Mouse (Mus musculus) T-helper 1 cell (primary cell): Measurements from ENCODE around the gene Ncapd2.

Source experiments
- in situ Hi-C: fragments of 300-600 bp; cut with MboI, MseI; formaldehyde crosslinking; loops from one replicate; pipeline ENCODE4 v1.15.1; 2025; ENCODE audit warnings: high pct_unique_total_duplicates

The Ncapd2 gene

DNA sequence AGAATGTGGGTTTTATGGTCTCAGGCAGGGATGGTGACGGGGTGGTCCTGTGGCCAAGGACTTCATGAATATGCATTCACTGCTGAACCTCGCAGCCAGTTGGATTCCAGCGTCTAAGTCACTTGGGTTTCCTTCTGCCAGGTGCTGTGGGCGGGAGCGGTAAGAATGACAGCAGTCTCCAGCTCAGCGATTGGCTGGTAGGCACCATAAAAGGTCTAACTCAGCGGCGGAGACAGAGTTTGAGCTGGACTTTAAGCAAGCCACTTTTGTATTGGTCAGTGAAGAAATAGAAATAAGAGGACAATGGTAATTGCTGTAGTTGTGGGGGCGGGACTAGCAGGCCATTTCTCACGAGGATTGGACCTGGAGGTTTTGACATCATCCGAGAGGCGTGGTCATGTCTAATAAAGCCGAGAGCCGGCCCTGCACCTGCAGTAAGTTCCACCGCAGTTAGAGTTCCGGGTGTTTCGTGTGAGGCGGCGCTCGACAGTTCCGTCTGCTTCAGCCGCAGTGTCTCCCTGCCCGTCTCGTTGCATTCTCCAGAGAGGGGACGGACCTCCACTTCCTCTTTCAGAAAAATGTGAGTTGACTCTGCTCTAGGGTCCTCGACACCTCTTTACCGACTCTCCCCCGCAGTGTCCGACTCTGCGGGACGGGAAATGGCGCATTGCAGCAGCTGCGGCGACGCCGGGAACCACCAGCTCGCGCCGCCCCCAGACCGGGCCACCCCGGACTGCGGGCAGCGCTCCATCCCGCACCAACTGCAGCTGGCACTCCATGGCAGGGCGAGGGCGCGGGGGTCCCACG is 23.9 kb upstream of the Ncapd2 start, which contains the start of gene Vamp1:
TSS of gene Vamp1 (plus strand) at position 404 of the 807 bp plus-strand sequence.
- in situ Hi-C loops: no loop called here

DNA sequence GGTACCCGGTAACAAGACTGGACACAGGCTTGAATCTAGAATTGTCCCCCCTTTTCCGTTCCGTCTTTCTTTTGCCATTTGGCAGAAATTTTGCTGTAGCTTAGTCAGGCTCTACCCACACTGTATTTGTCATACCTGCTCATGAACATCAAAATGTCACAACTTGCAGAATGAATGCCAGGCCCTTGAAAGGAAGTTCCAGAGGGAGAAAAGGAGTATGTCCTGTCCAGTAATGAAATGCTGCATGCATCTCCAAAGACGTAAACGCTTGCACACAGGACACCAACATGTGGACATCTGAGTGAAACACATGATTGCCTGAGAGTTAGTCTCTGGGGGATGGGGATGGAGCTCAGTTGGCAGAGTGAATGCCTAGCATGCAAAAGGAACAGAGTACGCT is 22.2 kb upstream of the Ncapd2 start:
- in situ Hi-C loops: no loop called here

DNA sequence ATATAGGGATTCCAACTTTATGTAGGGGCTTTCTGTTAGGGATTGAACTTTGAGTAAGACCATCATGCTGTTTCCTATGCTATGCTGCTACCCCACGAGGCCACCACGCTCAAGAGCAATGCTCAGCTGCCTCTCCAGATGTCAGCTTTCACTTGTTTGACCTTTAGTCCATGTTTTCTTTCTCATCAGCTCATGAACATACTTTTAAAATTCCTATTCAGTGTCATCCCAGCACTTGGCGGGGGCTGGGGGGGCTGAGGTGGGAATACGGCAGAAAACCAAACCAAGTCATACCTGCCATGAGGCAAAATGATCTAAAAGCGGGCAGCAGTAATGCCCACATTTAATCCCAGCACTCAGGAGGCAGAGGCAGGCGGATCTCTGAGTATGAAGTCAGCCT is 21.6 kb upstream of the Ncapd2 start:
- in situ Hi-C loops: no loop called here

DNA sequence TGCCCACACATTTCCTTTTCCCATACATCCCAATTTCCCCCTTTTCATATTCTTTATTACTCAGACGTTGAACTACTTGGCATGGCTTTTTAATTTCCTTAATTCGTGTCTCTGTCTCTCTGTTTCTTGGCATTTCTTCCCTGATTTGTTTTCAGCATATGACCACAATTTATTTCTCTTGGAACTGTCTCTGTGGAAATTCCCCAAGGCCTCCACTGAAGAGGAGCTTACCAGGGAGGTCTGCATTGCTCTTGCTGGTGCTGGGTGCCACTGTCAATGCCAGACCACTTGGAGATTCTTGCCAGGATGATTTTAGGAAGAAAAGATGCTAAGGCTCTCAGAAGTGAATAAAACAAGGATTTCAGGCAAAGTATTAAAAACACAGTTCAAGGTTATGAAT is 21.1 kb upstream of the Ncapd2 start:
- in situ Hi-C loops: no loop called here

DNA sequence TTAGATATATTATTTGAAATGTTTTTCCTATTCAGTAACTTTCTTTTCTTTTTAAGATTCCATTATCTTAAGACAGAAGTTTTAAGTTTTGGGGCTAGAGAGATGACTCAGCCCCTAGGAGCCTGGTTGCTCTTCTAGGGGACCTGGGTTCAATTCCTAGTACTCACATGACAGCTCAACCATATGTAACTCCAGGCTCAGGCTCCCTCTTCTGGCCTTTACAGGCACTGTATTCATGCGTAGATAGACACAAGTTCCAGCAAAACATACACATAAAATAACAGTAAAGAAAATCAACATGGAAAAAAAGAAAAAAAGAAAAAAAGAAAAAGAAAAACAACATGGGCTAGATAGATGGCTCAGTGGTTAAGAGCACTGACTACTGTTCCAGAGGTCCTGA is 18.9 kb upstream of the Ncapd2 start:
- in situ Hi-C loops: no loop called here

DNA sequence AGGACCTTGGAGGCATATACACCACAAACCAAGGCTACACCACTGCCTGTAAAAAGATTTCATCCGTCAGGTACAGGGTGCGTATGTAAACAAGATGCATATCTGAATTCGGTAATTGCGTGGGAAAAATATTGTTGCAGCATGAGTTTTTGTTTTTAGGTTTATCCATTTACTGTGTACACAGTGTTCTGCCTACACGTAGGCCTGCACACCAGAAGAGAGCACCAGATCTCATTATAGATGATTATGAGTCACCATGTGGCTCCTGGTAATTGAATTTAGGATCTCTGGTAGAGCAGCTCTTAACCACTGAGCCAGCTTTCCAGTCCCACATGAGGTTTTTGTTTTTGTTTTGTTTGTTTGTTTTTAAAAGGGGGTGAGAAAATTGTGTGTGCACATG is 5.7 kb upstream of the Ncapd2 start:
- in situ Hi-C loops: no loop called here

DNA sequence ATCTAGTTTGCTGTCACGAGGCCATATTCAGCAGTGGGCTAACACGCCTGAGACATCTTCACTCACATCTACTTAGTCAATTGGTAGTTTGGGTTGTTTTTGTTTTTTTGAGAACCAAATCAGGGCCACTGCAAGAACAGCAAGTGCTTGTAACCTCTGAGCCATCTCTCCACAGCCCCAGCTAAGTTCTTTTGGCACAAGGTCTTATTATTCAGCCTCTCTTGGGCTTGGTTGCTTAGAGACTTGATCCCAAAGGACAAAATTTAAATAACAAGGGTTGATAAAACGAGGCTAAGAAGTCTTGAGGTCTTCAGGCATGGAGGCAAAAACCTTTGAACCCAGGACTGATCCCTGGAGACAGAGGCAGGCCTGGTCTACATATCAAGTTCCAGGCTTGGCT is 4.8 kb upstream of the Ncapd2 start:
- in situ Hi-C loops: no loop called here

DNA sequence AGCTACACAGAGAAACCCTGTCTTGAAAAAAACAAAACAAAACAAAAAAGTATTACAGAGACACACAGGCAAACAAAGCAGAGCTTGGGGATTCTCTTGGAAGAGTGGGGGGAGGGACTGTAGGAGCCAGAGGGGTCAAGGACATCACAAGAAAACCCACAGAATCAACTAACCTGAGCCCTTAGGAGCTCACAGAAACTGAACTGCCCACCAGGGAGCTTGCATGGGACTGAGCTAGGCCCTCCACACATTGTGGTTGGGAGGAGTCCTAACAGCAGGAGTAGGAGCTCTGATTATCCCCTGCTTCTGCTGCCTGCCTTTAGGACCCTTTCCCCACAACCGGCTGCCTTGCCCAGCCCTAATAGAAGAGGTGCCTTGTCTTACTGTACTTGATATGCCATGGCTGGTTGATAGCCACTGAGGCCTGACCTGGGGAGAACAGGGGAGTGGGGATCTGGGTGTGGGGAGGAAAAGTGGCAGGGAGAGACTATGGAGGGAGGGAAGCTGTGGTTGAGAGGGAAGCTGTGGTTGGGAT is 4.1 kb upstream of the Ncapd2 start:
- in situ Hi-C loops: no loop called here

DNA sequence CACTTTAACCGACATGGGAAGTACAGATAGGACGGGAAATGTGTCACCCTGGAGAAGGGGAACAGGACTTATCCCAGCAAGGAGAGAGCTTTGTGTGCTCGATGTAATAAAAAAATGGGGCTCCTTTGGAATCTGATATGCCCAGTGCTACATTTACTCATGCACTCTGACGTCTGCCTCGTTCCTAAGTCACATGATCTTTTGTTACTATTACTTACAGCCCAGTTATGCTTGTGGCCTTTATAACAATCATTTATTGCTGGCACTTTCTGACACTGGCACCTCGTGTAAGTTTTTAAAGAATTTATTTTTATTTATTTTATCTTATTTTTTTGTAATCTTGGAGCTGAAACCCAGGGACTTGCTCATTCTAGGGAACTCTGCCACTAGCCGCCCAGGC is 1.9 kb upstream of the Ncapd2 start:
- in situ Hi-C loops: loop anchor here (5.0 kb wide), 1 partner anchor 79 kb away; no protein-coding TSS in a partner anchor

DNA sequence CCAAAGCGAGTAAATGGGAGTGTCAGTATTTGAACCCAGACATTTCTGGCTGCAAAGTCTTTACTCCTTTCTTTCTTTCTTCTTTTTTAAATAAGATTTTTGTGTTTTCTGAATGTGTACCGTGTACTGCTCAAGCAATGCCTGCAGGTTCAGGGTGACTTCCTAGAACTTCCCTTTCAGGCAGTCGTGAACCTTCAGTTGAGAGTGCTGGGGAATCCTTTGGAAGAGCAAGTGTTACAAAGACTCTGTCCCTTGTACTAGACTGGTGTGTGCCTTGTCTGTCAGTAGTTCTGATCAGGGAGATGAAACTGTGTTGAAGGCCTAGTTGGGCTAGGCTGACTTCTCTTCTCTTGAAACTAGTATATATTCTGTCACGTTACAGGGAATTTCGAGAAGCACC is 1.3 kb upstream of the Ncapd2 start:
- in situ Hi-C loops: loop anchor here (5.0 kb wide), 1 partner anchor 79 kb away; no protein-coding TSS in a partner anchor

DNA sequence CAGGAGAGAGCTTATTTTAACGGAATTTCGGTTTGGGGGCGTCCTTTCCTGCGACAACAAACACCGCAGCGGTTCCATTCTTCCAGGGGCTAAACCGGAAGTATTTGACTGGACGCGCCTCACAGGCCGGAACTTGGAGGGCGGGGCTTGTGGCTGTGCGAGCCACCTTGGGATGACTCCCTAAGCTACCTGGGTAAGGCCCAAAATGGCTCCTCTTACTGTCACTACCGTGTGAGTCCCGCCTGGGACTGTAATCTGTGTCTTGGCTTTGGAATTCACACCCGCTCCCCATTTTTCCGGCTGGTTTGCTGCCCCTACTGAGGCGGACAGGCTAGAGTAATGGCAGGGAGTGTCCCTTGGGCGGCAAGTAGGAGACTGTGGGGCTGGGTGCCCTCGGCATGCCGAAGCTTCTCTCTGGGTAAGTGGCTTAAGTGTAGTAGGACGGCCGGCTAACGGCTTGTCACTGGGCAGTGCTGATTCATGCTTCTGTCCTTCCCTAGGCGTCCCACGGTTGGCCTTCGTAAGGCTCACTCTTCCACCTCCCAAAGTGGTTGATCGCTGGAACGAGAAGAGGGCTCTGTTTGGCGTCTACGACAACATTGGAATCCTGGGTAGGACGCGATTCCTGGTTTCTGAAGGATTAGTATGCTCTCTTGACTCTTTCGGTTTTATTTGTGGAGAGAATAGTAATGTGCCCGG is 664 bp upstream of the Ncapd2 start:
- in situ Hi-C loops: loop anchor here (5.0 kb wide), 1 partner anchor 80 kb away; no protein-coding TSS in a partner anchor

DNA sequence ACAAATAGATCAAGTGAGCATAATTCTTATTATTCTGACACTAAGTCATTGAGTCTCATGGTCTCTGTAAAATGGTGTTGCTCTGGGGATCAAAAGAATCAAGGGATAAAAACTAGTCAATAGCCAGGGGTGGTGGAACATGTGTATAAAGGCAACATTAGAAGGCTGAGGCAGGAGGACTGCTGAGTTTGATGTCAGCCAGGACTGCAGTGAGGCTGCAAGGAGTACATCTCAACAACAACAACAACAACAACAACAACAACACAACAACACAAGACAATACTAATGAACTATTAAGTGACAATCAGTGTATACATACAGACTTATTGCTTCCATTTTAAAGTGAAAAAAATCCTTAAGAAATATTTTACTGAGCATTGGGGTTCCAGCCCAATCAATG is 685 bp downstream of the Ncapd2 start:
- in situ Hi-C loops: loop anchor here (5.0 kb wide), 1 partner anchor 81 kb away; no protein-coding TSS in a partner anchor

DNA sequence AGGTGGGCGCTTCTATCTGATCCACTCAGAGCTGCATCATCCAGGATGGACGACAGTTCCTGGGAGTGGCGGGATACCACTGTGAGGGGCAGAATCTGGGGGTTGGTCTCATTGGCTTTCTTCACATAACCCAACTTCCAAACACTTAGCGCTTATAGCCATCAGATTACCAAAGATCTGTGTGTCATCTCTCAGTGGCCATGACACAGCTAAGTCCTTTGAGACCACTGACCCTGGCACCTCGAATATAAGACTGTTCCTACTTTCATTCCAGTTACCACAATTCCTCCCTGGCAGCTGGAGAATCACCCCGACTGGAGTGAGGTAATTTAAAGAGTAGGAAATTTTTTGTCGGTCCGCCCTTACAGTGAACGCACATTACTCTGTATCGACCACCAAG is 5.3 kb downstream of the Ncapd2 start:
- in situ Hi-C loops: loop anchor here (5.0 kb wide), 1 partner anchor 41 kb away; no protein-coding TSS in a partner anchor

DNA sequence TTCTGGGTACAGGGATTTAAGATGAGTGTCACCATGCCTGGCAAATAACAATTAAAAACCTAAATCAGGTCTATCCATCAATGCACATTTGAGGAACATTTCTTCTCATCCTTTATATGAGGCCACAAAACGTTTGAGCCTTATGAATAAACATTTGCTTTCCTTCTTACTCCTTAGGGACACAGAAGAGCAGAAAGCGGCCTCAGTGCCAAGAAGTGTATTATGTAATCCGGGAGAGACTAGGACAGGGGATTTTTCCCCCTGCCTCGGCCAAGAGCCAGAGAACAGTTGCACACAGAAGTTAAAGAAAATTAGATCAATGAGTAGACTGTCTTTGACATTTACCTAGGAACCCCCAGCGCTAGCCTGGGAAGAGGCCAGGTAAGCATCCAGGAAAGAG is 9.4 kb downstream of the Ncapd2 start:
- in situ Hi-C loops: loop anchor here (5.0 kb wide), 1 partner anchor 60 kb away; no protein-coding TSS in a partner anchor

DNA sequence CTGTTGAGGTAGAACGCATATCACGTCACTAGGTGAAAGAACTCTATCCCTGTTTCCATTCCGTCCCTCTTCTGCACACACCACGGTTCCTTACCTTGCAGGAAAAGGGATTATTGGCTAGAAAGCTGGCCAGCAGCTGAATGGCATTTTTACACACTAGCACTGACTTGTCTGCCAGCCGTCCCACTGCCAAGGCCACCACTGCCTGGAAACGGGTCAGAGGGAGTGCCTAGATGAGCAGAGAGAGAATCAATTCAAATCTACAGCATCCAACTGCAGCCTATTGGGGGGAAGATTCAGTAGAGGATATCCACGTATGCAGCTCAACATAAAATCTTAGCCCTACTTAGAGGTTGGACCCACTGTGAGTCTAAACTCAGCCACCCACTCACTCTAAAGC is 11.9 kb downstream of the Ncapd2 start:
- in situ Hi-C loops: no loop called here

DNA sequence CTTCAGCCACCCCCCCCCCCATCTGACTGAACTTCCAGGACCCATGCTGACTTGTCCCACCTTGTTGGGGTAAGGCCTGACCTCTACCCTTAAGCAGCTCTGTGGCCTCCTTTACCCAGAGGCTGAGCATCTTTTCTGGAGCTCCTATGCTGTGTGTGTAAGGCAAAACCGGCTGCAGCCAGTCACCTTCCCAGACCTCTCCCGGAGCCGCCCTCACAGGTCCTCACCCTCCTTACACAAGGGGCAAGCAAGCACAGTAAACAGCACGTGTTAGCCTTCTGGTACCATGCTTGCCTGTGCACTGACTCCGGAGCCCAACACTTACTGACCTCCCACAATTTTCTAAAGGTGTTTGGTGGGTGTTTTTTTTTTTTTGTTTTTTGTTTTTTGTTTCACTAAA is 16.0 kb downstream of the Ncapd2 start:
- in situ Hi-C loops: no loop called here

DNA sequence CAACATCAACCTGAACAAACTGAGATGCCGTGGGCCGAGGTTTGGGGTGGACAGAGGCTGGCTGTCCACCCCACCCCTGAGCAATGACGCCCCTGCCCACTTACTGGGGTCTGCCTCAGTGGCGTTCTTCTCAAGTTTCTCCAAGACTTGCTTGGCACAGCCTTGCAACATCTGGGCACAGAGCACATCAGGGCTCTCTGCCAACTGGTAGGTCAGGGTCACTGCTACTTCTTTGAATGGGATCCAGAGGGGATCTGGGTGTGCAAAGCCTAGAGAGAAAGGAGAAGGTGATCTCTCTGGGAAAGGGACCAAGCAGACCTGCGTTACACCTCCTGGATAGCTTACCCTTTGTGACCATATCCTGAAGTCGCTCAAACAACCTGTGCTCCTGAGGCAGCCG is 18.2 kb downstream of the Ncapd2 start:
- in situ Hi-C loops: loop anchor here (5.0 kb wide), 1 partner anchor 71 kb away; no protein-coding TSS in a partner anchor

DNA sequence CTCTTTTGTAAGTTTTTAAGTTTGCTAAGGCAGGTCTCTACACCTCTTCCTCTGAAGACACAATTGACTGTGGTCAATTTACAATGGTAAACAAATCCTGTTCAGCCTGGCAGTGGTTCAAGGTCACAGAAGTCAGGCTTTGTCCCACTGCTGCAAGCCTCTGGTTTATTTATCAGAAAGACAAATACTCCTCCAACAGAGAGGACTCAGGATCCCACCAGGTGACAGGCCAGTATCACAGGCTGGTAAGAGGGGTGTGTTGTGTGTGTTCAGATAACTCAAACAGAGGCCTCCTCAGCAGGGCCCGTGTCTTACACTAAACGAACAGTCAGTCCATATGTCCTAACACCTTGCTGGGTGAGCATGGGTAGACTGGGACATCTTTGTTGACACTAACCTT is 19.0 kb downstream of the Ncapd2 start:
- in situ Hi-C loops: loop anchor here (5.0 kb wide), 1 partner anchor 70 kb away; no protein-coding TSS in a partner anchor

DNA sequence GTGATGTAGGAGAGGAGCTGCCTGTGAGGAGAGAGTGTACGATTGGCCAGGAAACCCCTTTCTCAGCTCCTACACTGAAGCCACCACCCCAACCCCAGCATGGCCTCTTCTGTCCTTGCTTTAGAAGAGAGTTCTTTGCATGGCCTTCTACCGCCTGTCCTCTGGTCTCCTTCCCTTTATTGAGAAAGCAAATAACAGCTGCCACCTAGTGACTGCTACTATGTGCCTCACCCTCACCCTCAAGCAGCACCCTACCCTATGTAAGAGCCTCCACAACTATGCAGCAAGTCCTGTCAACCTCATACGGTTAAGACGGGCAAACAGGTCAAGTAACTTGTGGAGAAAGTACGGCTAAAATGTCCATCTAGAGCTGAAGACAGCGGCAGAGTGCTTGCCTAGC is 21.3 kb downstream of the Ncapd2 start:
- in situ Hi-C loops: loop anchor here (5.0 kb wide), 1 partner anchor 68 kb away; no protein-coding TSS in a partner anchor

DNA sequence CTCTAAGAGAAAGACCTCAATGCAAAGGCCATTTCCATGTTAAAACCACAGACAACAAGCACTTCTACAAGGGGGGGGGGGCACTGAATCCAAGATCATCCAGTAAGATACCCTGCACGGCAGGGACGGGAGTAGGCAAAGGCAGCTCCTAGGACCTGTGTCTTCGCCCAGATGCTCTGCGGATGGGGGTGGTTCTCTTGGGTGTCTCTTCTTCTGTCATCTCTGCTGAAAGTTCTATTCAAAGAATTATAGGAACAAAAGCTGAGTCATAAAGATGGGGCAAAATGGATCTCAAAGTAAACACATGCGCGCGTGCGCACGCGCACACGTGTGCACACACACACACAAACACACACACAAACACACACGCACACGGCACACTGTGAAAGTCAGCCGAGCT is 23.4 kb downstream of the Ncapd2 start:
- in situ Hi-C loops: no loop called here

DNA sequence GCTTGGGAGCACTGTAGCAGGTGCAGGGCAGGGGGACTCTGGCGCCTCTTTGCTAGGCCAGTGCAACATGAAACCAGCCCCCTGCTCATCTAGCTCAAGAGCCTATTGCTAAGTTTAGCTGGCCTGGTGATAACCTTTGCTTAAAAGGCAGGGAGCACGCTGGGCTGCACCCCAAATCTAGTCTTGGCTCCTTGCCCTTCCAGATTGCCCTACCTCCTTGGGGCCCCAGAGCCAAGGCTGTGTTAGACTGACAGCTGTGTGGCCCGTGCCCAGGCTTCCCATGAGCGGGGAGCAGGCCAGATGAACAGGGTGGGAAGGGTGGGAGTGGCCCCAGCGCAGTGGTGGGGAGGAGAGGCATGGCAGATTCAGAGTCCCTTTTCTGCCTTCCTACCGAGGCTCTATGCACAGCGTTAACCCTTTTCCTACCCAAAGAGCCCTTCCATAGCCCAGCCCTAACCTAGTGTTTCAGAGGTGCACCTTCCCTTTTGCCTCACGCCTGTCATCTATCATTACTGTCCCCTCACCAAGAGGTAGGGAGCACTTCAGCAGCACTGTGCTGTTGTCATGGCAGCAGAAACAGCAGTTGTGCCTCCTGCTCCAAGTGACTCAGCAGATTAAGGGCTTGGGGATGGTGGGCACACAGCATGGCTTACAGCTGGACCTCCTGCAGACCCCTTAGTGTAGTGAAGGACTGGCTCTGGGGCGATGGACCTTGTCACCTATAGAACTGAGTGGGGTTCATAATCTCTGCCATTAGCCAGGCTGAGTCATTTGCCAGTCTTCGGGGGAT is 24.4 kb downstream of the Ncapd2 start:
- in situ Hi-C loops: no loop called here
